ENCODE assay signal across 22 mouse cellular contexts in genomic region chr2:152321558-152321957, GRCm38 (mm10). TPM values are rescaled to one million over a fixed set of nuclear protein-coding genes. Genes with fewer than 3 reads are reported as not detected.
A peak's percentile ranks its signal among the peaks of the same experiment; 100 is the strongest.
DNase-seq lines count a peak whose midpoint lies in the region; ATAC-seq and TF ChIP-seq lines count a peak whose summit lies in the region.
"Had no signal": no experiment of that assay in that cellular context is flagged by ENCODE, and none has a peak within 500 bp of the region (broad histone marks: within the 10 kb centered on the region; RNA-seq: fewer than 3 reads in every experiment).

No protein-coding gene starts in this region.

- H3K4me2 ChIP-seq in hindbrain, embryonic 16.5 days (ENCODE audit: low read length): no peak overlapping the region
- H3K4me2 ChIP-seq in hindbrain, embryonic 12.5 days (replicated peaks): no peak overlapping the region
- no peak overlapping the region for H3K4me2 ChIP-seq in neural tube, embryonic 14.5 days (ENCODE audit: low read depth, low read length)
- H3K4me2 ChIP-seq in neural tube, embryonic 15.5 days: no peak overlapping the region
- no peak overlapping the region for H3K4me2 ChIP-seq in stomach, postnatal 0 days (replicated peaks; ENCODE audit: low read depth)
- H3K4me2 ChIP-seq: embryonic facial prominence, embryonic 15.5 days; heart, embryonic 13.5 days; hindbrain, embryonic 14.5 days had no signal

- no peak for TF ChIP-seq CTCF in olfactory bulb, adult 2 months (IDR thresholded peaks at IDR 0.05; ENCODE audit: insufficient read depth, low read depth, low read length)
- TF ChIP-seq CTCF in stomach, postnatal 0 days (IDR thresholded peaks at IDR 0.05; ENCODE audit: low read depth): no peak

- no peaks in the 10 kb centered on the region for H3K4me1 ChIP-seq in hindbrain, embryonic 16.5 days (ENCODE audit: control insufficient read depth, insufficient read depth, low read depth, low read length)
- no peaks in the 10 kb centered on the region for H3K4me1 ChIP-seq in hindbrain, embryonic 12.5 days
- no peaks in the 10 kb centered on the region for H3K4me1 ChIP-seq in neural tube, embryonic 14.5 days (ENCODE audit: control insufficient read depth, insufficient read depth, low read length)
- no peaks in the 10 kb centered on the region for H3K4me1 ChIP-seq in neural tube, embryonic 15.5 days
- H3K4me1 ChIP-seq in olfactory bulb, adult 2 months (ENCODE audit: control insufficient read depth, insufficient read depth, low read length): peaks cover 11% of the 10 kb centered on the region
- H3K4me1 ChIP-seq in stomach, postnatal 0 days (replicated peaks; ENCODE audit: control insufficient read depth, insufficient read depth): no peaks in the 10 kb centered on the region
- H3K4me1 ChIP-seq: embryonic facial prominence, embryonic 15.5 days; forebrain, embryonic 10.5 days; heart, embryonic 13.5 days had no signal

- peaks cover 42% of the 10 kb centered on the region for H3K36me3 ChIP-seq in hindbrain, embryonic 16.5 days (ENCODE audit: control insufficient read depth, insufficient read depth, low read length)
- peaks cover 96% of the 10 kb centered on the region for H3K36me3 ChIP-seq in hindbrain, embryonic 12.5 days
- peaks cover 63% of the 10 kb centered on the region for H3K36me3 ChIP-seq in neural tube, embryonic 14.5 days (ENCODE audit: control insufficient read depth, insufficient read depth, low read length)
- peaks cover 91% of the 10 kb centered on the region for H3K36me3 ChIP-seq in neural tube, embryonic 15.5 days
- H3K36me3 ChIP-seq in stomach, postnatal 0 days (ENCODE audit: control insufficient read depth, insufficient read depth, low read length): peaks cover 31% of the 10 kb centered on the region

- no peak overlapping the region for H3K9ac ChIP-seq in hindbrain, embryonic 16.5 days (ENCODE audit: low read depth, low read length)
- no peak overlapping the region for H3K9ac ChIP-seq in hindbrain, embryonic 12.5 days
- H3K9ac ChIP-seq in neural tube, embryonic 14.5 days (replicated peaks; ENCODE audit: low read depth, low read length): no peak overlapping the region
- no peak overlapping the region for H3K9ac ChIP-seq in neural tube, embryonic 15.5 days (replicated peaks)
- H3K9ac ChIP-seq in stomach, postnatal 0 days (ENCODE audit: low read length): no peak overlapping the region
- H3K9ac ChIP-seq: embryonic facial prominence, embryonic 15.5 days; heart, embryonic 13.5 days; hindbrain, embryonic 14.5 days had no signal

- DNase-seq in stomach, postnatal 0 days (ENCODE audit: low spot score): no peak
- DNase-seq: adrenal gland, postnatal 14 days; cerebellum, adult 11-12 months; cerebellum, adult 9-10 months; cerebellum, postnatal 36 days; gastrocnemius, adult 2 months; gastrocnemius, postnatal 25 days; heart, postnatal 36 days had no signal

- 0 out of 2 replicates have a peak, but pooled peaks have one; percentile 15 for ATAC-seq in hindbrain, embryonic 16.5 days
- ATAC-seq in hindbrain, embryonic 12.5 days (ENCODE audit: low FRiP score): no peak
- ATAC-seq in neural tube, embryonic 14.5 days (ENCODE audit: low read depth): 0 out of 2 replicates have a peak, but pooled peaks have one; percentile 33
- no peak for ATAC-seq in neural tube, embryonic 15.5 days (ENCODE audit: low FRiP score)
- no peak for ATAC-seq in stomach, postnatal 0 days (ENCODE audit: low FRiP score, low TSS enrichment)
- ATAC-seq: activated CD4-positive, CD25-positive, alpha-beta regulatory T cell, adult 4 months; forebrain, embryonic 14.5 days; Patski had no signal

- H3K27ac ChIP-seq in hindbrain, embryonic 16.5 days (ENCODE audit: low read depth, low read length): no peak overlapping the region
- no peak overlapping the region for H3K27ac ChIP-seq in hindbrain, embryonic 12.5 days
- no peak overlapping the region for H3K27ac ChIP-seq in neural tube, embryonic 14.5 days (ENCODE audit: low read depth, low read length)
- H3K27ac ChIP-seq in neural tube, embryonic 15.5 days (replicated peaks): no peak overlapping the region
- peak overlapping the region; percentile 5; the same call in 1 of the 2 replicates for H3K27ac ChIP-seq in olfactory bulb, adult 2 months (ENCODE audit: insufficient read depth, low read depth, low read length)
- H3K27ac ChIP-seq in stomach, postnatal 0 days (replicated peaks): no peak overlapping the region
- H3K27ac ChIP-seq: embryonic facial prominence, embryonic 15.5 days; forebrain, embryonic 10.5 days; gastrocnemius, adult 2 months; heart, embryonic 13.5 days; hindbrain, embryonic 14.5 days had no signal

- WGBS in hindbrain, embryonic 16.5 days: 91% methylated on average over 5 of the region's 5 CpGs
- 90% methylated on average over 5 of the region's 5 CpGs for WGBS in hindbrain, embryonic 12.5 days
- 88% methylated on average over 5 of the region's 5 CpGs for WGBS in neural tube, embryonic 14.5 days
- 94% methylated on average over 5 of the region's 5 CpGs for WGBS in neural tube, embryonic 15.5 days
- 76% methylated on average over 5 of the region's 5 CpGs for WGBS in olfactory bulb, adult 2 months
- 76% methylated on average over 5 of the region's 5 CpGs for WGBS in stomach, postnatal 0 days

- H3K4me3 ChIP-seq in hindbrain, embryonic 16.5 days (ENCODE audit: low read length): no peak overlapping the region
- no peak overlapping the region for H3K4me3 ChIP-seq in hindbrain, embryonic 12.5 days
- H3K4me3 ChIP-seq in neural tube, embryonic 14.5 days (ENCODE audit: low read depth, low read length): no peak overlapping the region
- H3K4me3 ChIP-seq in neural tube, embryonic 15.5 days (replicated peaks): no peak overlapping the region
- no peak overlapping the region for H3K4me3 ChIP-seq in olfactory bulb, adult 2 months (ENCODE audit: insufficient read depth, low read depth, low read length)
- H3K4me3 ChIP-seq in stomach, postnatal 0 days (ENCODE audit: low read depth, low read length): no peak overlapping the region
- H3K4me3 ChIP-seq: embryonic facial prominence, embryonic 15.5 days; erythroblast, embryonic 14.5 days; forebrain, embryonic 10.5 days; gastrocnemius, adult 2 months; heart, embryonic 13.5 days had no signal

- TF ChIP-seq EP300 in stomach, postnatal 0 days (optimal IDR thresholded peaks at IDR 0.05): no peak

- no peak for TF ChIP-seq POLR2A in olfactory bulb, adult 2 months (IDR thresholded peaks at IDR 0.05; ENCODE audit: insufficient read depth, low read depth, low read length)

- H3K27me3 ChIP-seq in hindbrain, embryonic 16.5 days (replicated peaks; ENCODE audit: control insufficient read depth, insufficient read depth, low read length): no peaks in the 10 kb centered on the region
- no peaks in the 10 kb centered on the region for H3K27me3 ChIP-seq in hindbrain, embryonic 12.5 days
- H3K27me3 ChIP-seq in neural tube, embryonic 14.5 days (ENCODE audit: control insufficient read depth, insufficient read depth, low read length): no peaks in the 10 kb centered on the region
- no peaks in the 10 kb centered on the region for H3K27me3 ChIP-seq in neural tube, embryonic 15.5 days (replicated peaks)
- H3K27me3 ChIP-seq in stomach, postnatal 0 days (ENCODE audit: control insufficient read depth, insufficient read depth, low read length): no peaks in the 10 kb centered on the region
- H3K27me3 ChIP-seq: CH12.LX; embryonic facial prominence, embryonic 15.5 days; heart, embryonic 13.5 days; Patski had no signal

- H3K9me3 ChIP-seq in hindbrain, embryonic 16.5 days (ENCODE audit: control insufficient read depth, low read length): no peaks in the 10 kb centered on the region
- no peaks in the 10 kb centered on the region for H3K9me3 ChIP-seq in hindbrain, embryonic 12.5 days (replicated peaks)
- no peaks in the 10 kb centered on the region for H3K9me3 ChIP-seq in neural tube, embryonic 14.5 days (ENCODE audit: control insufficient read depth, low read length)
- no peaks in the 10 kb centered on the region for H3K9me3 ChIP-seq in neural tube, embryonic 15.5 days (replicated peaks)
- H3K9me3 ChIP-seq in stomach, postnatal 0 days (ENCODE audit: control insufficient read depth, low read length): no peaks in the 10 kb centered on the region
- H3K9me3 ChIP-seq: embryonic facial prominence, embryonic 15.5 days; forebrain, embryonic 10.5 days; heart, embryonic 13.5 days had no signal

RNA-seq across cellular contexts. Expression of gene Rbck1, which starts 10.9 kb away (rescaled TPM):
- 92.1 and 100 TPM in 2 replicates for polyA plus RNA-seq in hindbrain, embryonic 16.5 days (2015; fragmentation: Nextera tagmentation; extraction: Ambion mirVana)
- 91.5 and 91.9 TPM in 2 replicates for polyA plus RNA-seq in hindbrain, embryonic 12.5 days (2016; fragmentation: Nextera tagmentation; extraction: Ambion mirVana)
- polyA plus RNA-seq in neural tube, embryonic 14.5 days (2014; fragmentation: Nextera tagmentation; extraction: Ambion mirVana): 98.5 and 107 TPM in 2 replicates
- polyA plus RNA-seq in neural tube, embryonic 15.5 days (2015; fragmentation: Nextera tagmentation; extraction: Ambion mirVana): 99.8 and 109 TPM in 2 replicates
- polyA plus RNA-seq in olfactory bulb, adult 2 months (2012; ENCODE audit: insufficient read depth, insufficient read length, low replicate concordance, missing spikeins): not detected in 2 replicates
- polyA plus RNA-seq in stomach, postnatal 0 days (2015; fragmentation: Nextera tagmentation; extraction: Ambion mirVana): 49.8 and 53.6 TPM in 2 replicates

RNA-seq across cellular contexts. Expression of gene Trib3, which starts 22.3 kb away (rescaled TPM):
- 2.1 and 2.2 TPM in 2 replicates for polyA plus RNA-seq in hindbrain, embryonic 16.5 days (2015; fragmentation: Nextera tagmentation; extraction: Ambion mirVana)
- 3.0 and 3.5 TPM in 2 replicates for polyA plus RNA-seq in hindbrain, embryonic 12.5 days (2016; fragmentation: Nextera tagmentation; extraction: Ambion mirVana)
- 1.1 and 1.6 TPM in 2 replicates for polyA plus RNA-seq in neural tube, embryonic 14.5 days (2014; fragmentation: Nextera tagmentation; extraction: Ambion mirVana)
- polyA plus RNA-seq in neural tube, embryonic 15.5 days (2015; fragmentation: Nextera tagmentation; extraction: Ambion mirVana): 1.8 and 1.9 TPM in 2 replicates
- polyA plus RNA-seq in olfactory bulb, adult 2 months (2012; ENCODE audit: insufficient read depth, insufficient read length, low replicate concordance, missing spikeins): not detected in 2 replicates
- polyA plus RNA-seq in stomach, postnatal 0 days (2015; fragmentation: Nextera tagmentation; extraction: Ambion mirVana): 2.9 and 3.9 TPM in 2 replicates

RNA-seq across cellular contexts. Expression of gene Tbc1d20, which starts 27.9 kb away (rescaled TPM):
- 31.2 and 33.9 TPM in 2 replicates for polyA plus RNA-seq in hindbrain, embryonic 16.5 days (2015; fragmentation: Nextera tagmentation; extraction: Ambion mirVana)
- polyA plus RNA-seq in hindbrain, embryonic 12.5 days (2016; fragmentation: Nextera tagmentation; extraction: Ambion mirVana): 41.5 and 43.5 TPM in 2 replicates
- polyA plus RNA-seq in neural tube, embryonic 14.5 days (2014; fragmentation: Nextera tagmentation; extraction: Ambion mirVana): 28.0 and 33.9 TPM in 2 replicates
- 30.1 and 34.0 TPM in 2 replicates for polyA plus RNA-seq in neural tube, embryonic 15.5 days (2015; fragmentation: Nextera tagmentation; extraction: Ambion mirVana)
- not detected in 2 replicates for polyA plus RNA-seq in olfactory bulb, adult 2 months (2012; ENCODE audit: insufficient read depth, insufficient read length, low replicate concordance, missing spikeins)
- polyA plus RNA-seq in stomach, postnatal 0 days (2015; fragmentation: Nextera tagmentation; extraction: Ambion mirVana): 22.6 and 24.8 TPM in 2 replicates

RNA-seq across cellular contexts. Expression of gene Nrsn2, which starts 54.9 kb away (rescaled TPM):
- polyA plus RNA-seq in hindbrain, embryonic 16.5 days (2015; fragmentation: Nextera tagmentation; extraction: Ambion mirVana): 72.0 and 74.0 TPM in 2 replicates
- polyA plus RNA-seq in hindbrain, embryonic 12.5 days (2016; fragmentation: Nextera tagmentation; extraction: Ambion mirVana): 14.4 and 15.0 TPM in 2 replicates
- polyA plus RNA-seq in neural tube, embryonic 14.5 days (2014; fragmentation: Nextera tagmentation; extraction: Ambion mirVana): 42.9 and 54.4 TPM in 2 replicates
- 50.9 and 60.3 TPM in 2 replicates for polyA plus RNA-seq in neural tube, embryonic 15.5 days (2015; fragmentation: Nextera tagmentation; extraction: Ambion mirVana)
- polyA plus RNA-seq in olfactory bulb, adult 2 months (2012; ENCODE audit: insufficient read depth, insufficient read length, low replicate concordance, missing spikeins): not detected in 2 replicates
- polyA plus RNA-seq in stomach, postnatal 0 days (2015; fragmentation: Nextera tagmentation; extraction: Ambion mirVana): 1.1 and 1.5 TPM in 2 replicates
- polyA plus RNA-seq: activated CD4-positive, CD25-positive, alpha-beta regulatory T cell, adult 4 months; erythroblast, embryonic 14.5 days; Patski had no signal

Comparison
In these comparisons a context has a peak if more than half of its experiments do, and no peak if none do; other contexts are left out.
1. ATAC-seq: peak in hindbrain, embryonic 16.5 days (single experiment) and neural tube, embryonic 14.5 days (single experiment); none in hindbrain, embryonic 12.5 days (single experiment), neural tube, embryonic 15.5 days (single experiment) and stomach, postnatal 0 days (single experiment).